Mouse (Mus musculus): ENCODE data around the gene Klf3.

DNA sequence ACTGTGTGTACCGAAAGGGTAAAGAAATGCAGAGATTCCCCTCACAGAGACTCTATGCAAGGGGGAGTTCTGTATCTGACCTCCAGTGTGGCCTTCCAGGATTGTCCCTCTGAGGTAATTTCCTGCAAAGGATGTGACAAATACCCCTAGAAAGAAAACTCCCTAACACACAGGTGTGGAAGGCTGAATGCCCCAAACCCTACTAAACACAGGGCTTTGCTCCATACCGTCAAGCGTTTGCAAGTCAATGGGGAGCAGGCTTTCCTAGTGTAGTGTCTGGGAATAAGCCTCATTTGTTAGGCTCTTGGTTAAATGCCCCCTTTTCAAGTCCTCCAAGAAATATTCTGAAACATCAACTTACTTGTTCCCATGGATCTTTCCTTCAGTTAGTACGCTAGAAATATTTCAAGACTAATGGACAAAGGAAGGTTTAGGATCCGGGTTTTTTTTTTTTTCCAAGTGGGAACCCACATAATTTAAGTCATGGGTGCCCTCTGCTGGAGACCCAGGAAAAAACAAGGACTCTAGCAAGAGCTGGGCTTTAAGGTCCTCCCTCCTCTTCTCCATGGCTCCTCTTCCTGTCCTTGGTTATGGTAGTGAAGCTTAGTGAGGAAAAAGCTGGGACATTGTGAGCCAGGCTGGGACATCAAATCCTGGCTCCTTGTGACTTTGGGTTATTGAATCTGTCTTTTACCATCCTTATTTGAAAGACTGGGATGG is 63.3 kb downstream of the Klf3 start:
- TF ChIP-seq CTCF (conservative IDR thresholded peaks at IDR 0.05; ENCODE audit: insufficient read depth, insufficient read length, low read depth, low read length) (peak; percentile 56), POLR2A (IDR thresholded peaks at IDR 0.05; ENCODE audit: low read depth, low read length) (no peak)
